Mouse (Mus musculus) telencephalon, adult 2 months (tissue): ENCODE results near the gene Faf2.

ENCODE experiments used
- DNase-seq: peaks from one replicate; pipeline ENCODE4 v3.0.0-alpha.2; 2011; ENCODE audit warnings: low read depth, low spot score

Gene Faf2

GRCm38 (mm10) chr13:54621155-54621932 lies at the start of gene Faf2:
TSS of gene Faf2 (plus strand) at chr13:54621784.
- peak; percentile 83 for DNase-seq

- DNase-seq = no peak
Observed at GRCm38 (mm10) chr13:54572621-54573020, 49.0 kb upstream of the Faf2 start.

- DNase-seq = no peak
Observed at GRCm38 (mm10) chr13:54574854-54575481, 46.6 kb upstream of the Faf2 start, which contains the start of gene Arl10. TSS of gene Arl10 (plus strand) at chr13:54575015.

GRCm38 (mm10) chr13:54575489-54575888 lies 46.1 kb upstream of the Faf2 start:
- no peak for DNase-seq

GRCm38 (mm10) chr13:54577652-54578507 lies 43.7 kb upstream of the Faf2 start:
- DNase-seq = no peak

- no peak for DNase-seq
Observed at GRCm38 (mm10) chr13:54581385-54581784, 40.2 kb upstream of the Faf2 start.

- DNase-seq = no peak
Observed at GRCm38 (mm10) chr13:54582126-54582525, 39.5 kb upstream of the Faf2 start.

- DNase-seq = no peak
Observed at GRCm38 (mm10) chr13:54582860-54583259, 38.7 kb upstream of the Faf2 start.

GRCm38 (mm10) chr13:54585831-54586230 lies 35.8 kb upstream of the Faf2 start:
- DNase-seq = no peak

GRCm38 (mm10) chr13:54589414-54589995 lies 32.1 kb upstream of the Faf2 start:
- no peak for DNase-seq

- DNase-seq = peak; percentile 99
Observed at GRCm38 (mm10) chr13:54589996-54590951, 31.3 kb upstream of the Faf2 start, which contains the start of the genes Nop16 and Higd2a. TSS of gene Nop16 (minus strand) at chr13:54590090. TSS of gene Higd2a (plus strand) at chr13:54590207.

GRCm38 (mm10) chr13:54591776-54592356 lies 29.7 kb upstream of the Faf2 start:
- no peak for DNase-seq

- no peak for DNase-seq
Observed at GRCm38 (mm10) chr13:54593617-54594016, 28.0 kb upstream of the Faf2 start.

GRCm38 (mm10) chr13:54596107-54596690 lies 25.4 kb upstream of the Faf2 start:
- no peak for DNase-seq

GRCm38 (mm10) chr13:54596870-54597269 lies 24.7 kb upstream of the Faf2 start:
- DNase-seq = no peak

- no peak for DNase-seq
Observed at GRCm38 (mm10) chr13:54598622-54599143, 22.9 kb upstream of the Faf2 start.

- no peak for DNase-seq
Observed at GRCm38 (mm10) chr13:54602639-54603111, 18.9 kb upstream of the Faf2 start.

- DNase-seq = no peak
Observed at GRCm38 (mm10) chr13:54603501-54603900, 18.1 kb upstream of the Faf2 start.

- DNase-seq = no peak
Observed at GRCm38 (mm10) chr13:54604221-54604620, 17.4 kb upstream of the Faf2 start.
